Mouse (Mus musculus): Measurements from ENCODE around the gene Bbs7.
"Not testable (repeated sequence)": the region's sequence is repeated elsewhere in the genome, so short reads cannot be mapped to it uniquely, and the experiment has no call there.

Bbs7 gene

DNA sequence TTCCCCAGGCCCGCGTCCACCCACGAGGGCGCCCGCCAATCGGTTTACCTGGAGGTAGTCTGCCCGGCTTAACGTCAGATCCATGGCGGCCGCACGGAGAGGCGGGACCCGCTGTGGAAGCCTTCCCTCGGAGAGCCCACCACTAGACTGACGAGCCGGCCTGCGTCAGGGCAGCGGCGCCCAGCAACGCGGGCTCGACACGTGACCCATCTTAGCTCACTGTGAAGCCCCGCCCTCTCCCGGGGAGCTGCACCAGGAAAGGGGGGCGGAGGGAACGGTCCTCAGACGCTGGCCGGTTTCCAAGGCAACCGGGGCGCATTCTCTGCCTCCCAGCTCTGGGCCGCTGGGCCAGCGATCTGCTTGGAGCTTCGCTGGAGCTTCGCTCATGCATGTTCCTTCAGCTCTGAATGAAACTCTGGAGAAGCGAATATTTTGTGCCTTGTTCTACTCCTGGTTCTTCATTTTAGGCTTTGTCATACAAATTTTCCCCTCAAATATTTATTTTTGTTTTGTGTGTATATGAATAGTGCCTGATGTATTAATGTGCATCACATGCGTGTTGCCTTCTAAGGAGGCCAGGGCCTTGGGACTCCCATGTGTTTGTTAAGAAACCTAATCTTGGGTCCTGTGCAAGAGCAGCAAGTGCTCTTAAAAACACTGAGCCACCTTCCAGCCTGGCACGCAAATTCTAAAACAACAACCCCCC, at the start of gene Bbs7:
Gene Bbs7, minus strand, starts transcription at position 276 of the 706 bp plus-strand sequence.
- peak; percentile 83 for DNase-seq (ENCODE audit: low spot score)

DNA sequence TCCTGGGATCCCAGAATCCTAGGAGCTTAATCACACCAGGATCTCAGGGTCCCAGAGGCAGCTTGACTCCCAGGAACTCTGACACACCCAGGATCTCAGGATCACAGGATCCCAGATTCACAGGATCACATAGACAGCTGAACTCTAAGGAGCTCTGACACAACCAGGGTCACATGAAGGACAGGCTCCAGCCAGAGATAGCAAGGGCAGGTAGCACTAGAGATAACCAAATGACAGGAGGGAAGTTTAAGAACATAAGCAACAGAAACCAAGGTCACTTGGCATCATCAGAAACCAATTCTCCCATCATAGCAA, 31.9 kb upstream of the Bbs7 start:
- DNase-seq (ENCODE audit: low spot score): not testable (repeated sequence)

DNA sequence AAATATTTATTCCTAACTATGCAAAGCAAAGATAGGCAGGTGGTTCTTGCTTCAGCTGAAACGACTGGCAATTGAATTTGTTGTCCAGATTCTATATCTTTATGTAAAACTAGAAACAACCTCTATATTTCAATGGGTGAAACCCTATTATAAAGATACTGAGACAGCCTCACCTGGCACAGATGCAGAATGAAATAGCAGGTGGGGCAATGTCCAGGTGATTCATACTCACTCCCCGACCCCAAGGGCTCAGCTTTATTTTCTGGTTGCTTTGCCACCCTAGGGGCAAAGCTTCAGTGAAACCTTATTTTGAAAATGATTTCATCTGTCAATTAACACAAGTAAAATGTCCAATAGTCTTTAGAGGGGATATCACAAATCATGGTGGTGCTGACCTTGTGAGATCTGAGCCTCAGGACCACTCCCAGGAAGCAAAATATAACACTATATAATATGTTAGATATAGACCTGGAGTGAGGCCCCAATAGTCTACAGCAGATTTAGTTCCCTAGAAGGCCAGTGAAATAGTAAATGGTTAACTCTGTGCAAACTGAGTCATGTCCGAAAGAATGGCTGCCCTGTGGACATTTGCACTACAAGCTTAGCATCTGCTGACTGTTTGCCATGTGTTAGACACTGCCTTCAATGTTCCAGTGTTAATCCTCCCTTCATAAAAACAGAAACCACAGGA, 31.4 kb upstream of the Bbs7 start:
- DNase-seq (ENCODE audit: low spot score): no peak

- DNase-seq (ENCODE audit: low spot score): no peak
Measured at GRCm38 (mm10) chr3:36643354-36643753, 30.1 kb upstream of the Bbs7 start.

- no peak for DNase-seq (ENCODE audit: low spot score)
Measured at GRCm38 (mm10) chr3:36642736-36643135, 29.5 kb upstream of the Bbs7 start.

DNA sequence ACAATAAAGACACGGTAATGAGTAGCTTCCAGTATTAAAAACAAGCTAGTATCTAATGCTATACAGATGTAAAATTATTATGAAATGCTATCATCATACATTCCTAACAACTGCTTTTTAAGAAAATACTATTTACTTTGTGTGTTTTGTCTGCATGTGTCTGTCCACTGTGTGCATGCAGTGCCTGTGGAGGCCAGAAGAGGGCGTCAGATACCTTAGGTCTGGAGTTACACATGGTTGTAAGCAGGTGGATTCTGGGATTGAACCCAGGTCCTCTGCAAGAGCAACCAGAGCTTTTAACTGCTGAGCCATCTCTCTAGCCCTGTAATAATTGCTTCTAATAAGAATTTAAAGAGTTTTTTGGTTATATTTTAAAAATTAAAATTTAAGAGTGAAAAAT, 27.5 kb upstream of the Bbs7 start:
- DNase-seq (ENCODE audit: low spot score): no peak

DNA sequence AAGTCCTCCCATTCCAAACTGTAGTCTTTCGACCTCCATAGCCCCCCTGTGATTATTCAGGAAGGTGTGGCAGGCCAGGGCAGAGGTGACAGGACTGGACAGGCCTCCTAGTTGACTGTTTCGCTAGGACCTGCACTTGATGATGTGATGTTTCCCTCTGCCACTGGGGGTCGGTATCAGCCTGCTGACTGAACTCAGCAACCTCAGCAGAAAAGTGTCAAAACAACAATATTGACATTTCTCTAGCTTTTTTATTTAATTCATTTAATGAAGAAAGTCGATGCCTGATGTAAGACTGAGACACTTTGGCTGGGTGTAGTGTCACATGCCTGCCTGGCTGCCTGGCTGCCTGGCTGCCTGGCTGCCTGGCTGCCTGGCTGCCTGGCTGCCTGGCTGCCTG, 22.2 kb upstream of the Bbs7 start:
- DNase-seq (ENCODE audit: low spot score): peak; percentile 9

DNA sequence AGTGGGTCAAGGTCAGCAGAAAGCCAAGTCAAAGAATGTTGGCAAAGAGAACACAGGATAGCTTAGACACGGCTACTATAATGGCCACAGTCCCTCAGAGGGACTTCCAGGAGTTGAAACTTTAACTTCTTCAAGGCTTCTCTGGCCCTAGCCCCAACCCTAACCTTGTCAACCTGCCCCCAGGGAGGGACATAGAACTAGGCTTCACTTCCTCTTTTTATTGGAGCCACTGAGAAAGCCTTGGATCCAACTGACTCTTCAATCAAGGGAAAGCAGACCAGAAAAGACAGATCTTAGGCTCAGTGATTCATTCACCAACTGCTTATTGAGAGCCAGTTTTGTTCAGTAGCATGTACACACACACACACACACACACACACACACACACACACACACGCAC, 13.5 kb upstream of the Bbs7 start:
- no peak for DNase-seq (ENCODE audit: low spot score)

DNA sequence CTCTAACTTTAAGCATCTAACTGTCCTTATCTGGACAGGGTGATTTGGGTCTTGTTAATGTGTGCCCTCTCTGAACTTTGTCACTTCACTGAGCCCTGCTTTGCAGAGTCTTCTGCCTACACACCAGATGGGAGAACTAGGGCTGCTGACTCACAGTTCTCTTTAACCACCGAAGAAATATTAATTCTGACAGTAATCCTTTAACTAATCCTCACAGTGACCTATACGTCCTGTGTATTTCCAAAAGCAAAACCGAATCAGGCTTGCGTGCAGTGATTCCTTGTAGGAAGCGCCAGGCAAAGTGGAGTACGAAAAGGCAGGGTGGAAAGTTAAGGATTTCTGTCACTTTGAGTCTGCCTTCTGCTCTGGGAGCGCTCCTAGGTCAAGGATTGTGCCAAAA, 4.9 kb upstream of the Bbs7 start:
- DNase-seq (ENCODE audit: low spot score): no peak

- DNase-seq (ENCODE audit: low spot score): no peak
Measured at GRCm38 (mm10) chr3:36613908-36614255, 605 bp upstream of the Bbs7 start.

GRCm38 (mm10) chr3:36612687-36613086, 590 bp downstream of the Bbs7 start:
- DNase-seq (ENCODE audit: low spot score): no peak

DNA sequence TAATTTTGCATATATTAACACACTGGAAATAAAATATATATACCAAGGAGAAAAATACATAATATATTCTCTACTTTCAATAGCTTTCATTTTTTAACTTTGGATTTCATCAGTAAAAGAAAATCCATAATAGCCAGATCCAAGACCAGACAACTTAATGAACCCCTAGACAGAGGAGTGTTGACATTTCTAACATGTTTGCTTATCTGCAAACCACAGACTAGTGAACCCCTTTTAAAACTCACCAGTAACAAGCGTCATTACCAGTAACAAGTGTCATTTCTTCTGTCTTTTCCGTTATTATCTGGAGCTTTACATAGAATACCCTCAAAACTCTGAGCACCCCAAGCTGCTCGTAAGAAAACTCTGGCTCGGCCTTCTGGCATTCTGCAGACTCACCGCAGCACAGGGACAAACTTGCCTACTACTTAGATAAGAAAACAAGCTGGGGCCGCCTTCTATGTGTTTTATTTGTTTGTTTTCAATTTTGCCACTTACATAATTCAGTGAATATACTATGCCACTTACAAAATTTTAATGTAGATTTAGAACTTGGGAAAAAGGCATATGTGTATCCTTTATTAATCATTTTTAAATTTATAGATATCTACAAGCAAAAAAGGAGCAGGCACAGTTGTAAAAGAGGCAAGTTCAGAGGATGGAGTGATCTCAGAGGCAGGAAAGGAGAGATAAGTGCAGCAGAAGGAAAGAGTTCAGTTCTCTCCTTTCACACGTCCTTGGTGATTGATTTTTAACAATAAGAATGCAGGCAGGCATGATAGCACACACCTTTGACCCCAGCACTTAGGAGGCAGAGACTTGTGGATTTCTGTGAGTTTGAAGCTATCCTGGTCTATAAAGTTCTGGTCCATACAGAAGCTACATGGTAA, 7.1 kb downstream of the Bbs7 start:
- no peak for DNase-seq (ENCODE audit: low spot score)

- not testable (repeated sequence) for DNase-seq (ENCODE audit: low spot score)
Measured at GRCm38 (mm10) chr3:36599773-36600172, 13.5 kb downstream of the Bbs7 start.

GRCm38 (mm10) chr3:36598811-36599210, 14.5 kb downstream of the Bbs7 start:
- no peak for DNase-seq (ENCODE audit: low spot score)

- peak; percentile 97 for DNase-seq (ENCODE audit: low spot score)
Measured at GRCm38 (mm10) chr3:36571827-36572378, 41.4 kb downstream of the Bbs7 start, which contains the start of gene Ccna2. TSS of gene Ccna2 (minus strand) at chr3:36572150.

- no peak for DNase-seq (ENCODE audit: low spot score)
Measured at GRCm38 (mm10) chr3:36571361-36571826, 41.9 kb downstream of the Bbs7 start.

DNA sequence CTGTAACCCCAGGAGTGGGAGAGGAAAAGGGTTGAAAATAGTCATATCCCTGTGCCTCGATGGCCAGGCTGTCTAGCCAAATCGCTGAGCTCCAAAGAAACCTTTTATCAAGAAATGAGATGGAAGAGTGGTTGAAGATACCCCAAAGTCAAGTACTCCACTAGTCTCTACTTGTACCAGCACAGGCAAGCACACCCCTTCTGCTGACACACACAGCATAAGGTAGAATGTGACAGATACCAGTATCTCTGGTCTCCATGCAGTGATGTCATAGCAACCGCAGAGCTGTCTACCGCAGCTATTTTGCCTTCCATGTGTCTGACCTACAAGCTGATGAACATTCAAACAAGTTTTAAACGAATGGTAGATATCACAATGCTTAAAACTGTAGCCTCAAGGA, 43.4 kb downstream of the Bbs7 start:
- no peak for DNase-seq (ENCODE audit: low spot score)

- DNase-seq (ENCODE audit: low spot score): no peak
Measured at GRCm38 (mm10) chr3:36563666-36564065, 49.6 kb downstream of the Bbs7 start.

DNA sequence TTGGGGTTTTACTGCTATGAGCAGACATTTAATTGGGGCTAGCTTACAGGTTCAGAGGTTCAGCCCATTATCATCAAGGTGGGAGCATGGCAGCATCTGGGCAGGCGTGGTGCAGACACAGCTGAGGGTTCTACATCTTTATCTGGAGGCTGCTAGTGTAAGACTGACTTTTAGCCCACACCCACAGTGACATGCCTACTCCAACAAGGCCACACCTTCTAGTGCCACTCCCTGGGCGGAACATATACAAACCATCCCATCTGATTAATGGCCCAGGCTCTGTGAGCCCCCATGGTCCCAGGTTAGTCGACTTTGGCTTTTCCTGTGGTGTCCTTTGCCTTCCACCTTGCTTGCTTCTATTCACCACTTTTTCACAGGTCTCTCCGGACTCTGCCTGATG, 53.7 kb downstream of the Bbs7 start:
- DNase-seq (ENCODE audit: low spot score): no peak

- DNase-seq (ENCODE audit: low spot score): no peak
Measured at GRCm38 (mm10) chr3:36557601-36558000, 55.7 kb downstream of the Bbs7 start.

DNA sequence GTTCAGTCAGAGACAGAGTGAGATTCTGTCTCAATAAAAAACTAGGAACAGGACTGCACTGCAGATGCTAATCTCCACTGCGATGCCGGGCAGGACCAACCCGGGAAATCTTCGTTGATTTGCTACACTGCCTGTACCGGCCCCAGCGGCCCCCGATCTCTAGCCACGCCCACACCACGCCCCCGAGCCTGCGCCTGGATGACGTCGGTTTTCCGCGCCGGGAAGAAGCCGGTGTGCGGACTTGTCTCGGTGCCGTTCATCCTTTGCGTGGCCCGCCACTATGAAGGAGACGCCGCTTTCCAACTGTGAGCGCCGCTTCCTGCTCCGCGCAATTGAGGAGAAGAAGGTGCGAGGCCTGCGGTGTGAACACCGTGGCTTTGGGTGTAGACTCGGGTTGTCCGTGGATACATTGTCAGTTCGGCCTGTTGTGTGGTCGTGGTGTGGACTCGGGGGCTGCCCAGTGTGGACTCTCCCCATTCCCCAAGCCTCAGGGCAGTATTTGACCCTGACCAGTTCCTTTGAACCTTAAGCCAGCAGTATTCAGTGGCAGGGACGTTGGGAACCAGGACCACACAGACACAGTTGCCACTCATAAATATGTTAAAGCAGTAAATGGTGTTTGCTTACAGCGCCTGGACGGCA, 60.8 kb downstream of the Bbs7 start, which contains the start of gene Exosc9:
Gene Exosc9, plus strand, starts transcription at position 201 of the 642 bp plus-strand sequence.
- peak; percentile 97 for DNase-seq (ENCODE audit: low spot score)

DNA sequence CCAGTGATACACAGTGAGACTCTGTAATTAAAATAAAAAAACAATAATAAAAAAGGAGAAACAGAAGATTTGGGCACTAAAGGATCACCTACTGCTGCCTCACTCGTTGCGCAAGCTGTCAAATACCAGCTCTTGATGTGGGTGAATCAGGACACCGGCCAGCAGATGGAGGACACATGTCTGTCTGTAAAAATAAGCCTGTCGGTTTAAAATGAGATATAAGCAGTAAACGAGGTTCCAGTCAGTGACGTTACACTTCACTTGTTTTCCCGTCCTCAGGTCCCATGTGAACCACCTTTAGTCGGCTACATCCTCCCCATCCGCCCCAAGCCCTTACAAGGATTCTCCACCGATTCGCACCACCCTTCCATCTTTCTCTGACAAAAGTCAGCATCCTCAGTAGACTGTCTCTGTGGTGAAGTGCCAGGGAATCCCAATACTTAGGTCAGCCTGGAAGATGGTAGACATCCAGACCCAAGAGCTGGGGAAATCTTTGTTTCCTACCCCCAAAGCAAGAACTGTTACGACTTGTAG, 61.4 kb downstream of the Bbs7 start:
- no peak for DNase-seq (ENCODE audit: low spot score)

Measured in ovary, postnatal 14 days (tissue).